Mouse (Mus musculus) hindbrain, embryonic 14.5 days (tissue): ENCODE data around the gene Pde8b. TPM values are rescaled to one million over a fixed set of nuclear protein-coding genes. Genes with fewer than 3 reads are reported as not detected.

Experiments
- ATAC-seq: fragments of 200-750 bp; cut with Nextera tagmentation; 2 replicates; pipeline ENCODE4 v1.8.0; 2017; ENCODE audit warnings: moderate number of reproducible peaks, mild to moderate bottlenecking, moderate TSS enrichment, moderate library complexity; ENCODE audit not compliant: low FRiP score
- DNase-seq: peaks from one replicate; pipeline ENCODE4 v3.0.0-alpha.2; 2015; ENCODE audit warnings: low spot score
- H3K27ac ChIP-seq: fragments of 300-500 bp; sonication (generic); 2 replicates; pipeline ENCODE4 v1.5.1; 2014; ENCODE audit warnings: mild to moderate bottlenecking, moderate library complexity
- H3K27me3 ChIP-seq: fragments of 300-500 bp; sonication (generic); 2 replicates; pipeline ENCODE4 v1.6.1; 2014; ENCODE audit warnings: mild to moderate bottlenecking, low read length, mixed read lengths; ENCODE audit not compliant: control insufficient read depth, insufficient read depth
- H3K36me3 ChIP-seq: fragments of 300-500 bp; sonication (generic); replicated peaks from 2 replicates; pipeline ENCODE4 v1.6.1; 2014; ENCODE audit not compliant: control insufficient read depth, insufficient read depth
- H3K4me1 ChIP-seq: fragments of 300-500 bp; sonication (generic); replicated peaks from 2 replicates; pipeline ENCODE4 v1.6.1; 2014; ENCODE audit warnings: antibody characterized with exemption, low read length, mixed read lengths; ENCODE audit not compliant: control insufficient read depth, insufficient read depth
- H3K4me2 ChIP-seq: fragments of 300-500 bp; sonication (generic); replicated peaks from 2 replicates; pipeline ENCODE4 v1.6.1; 2014; ENCODE audit warnings: mild to moderate bottlenecking, moderate library complexity
- H3K4me3 ChIP-seq: fragments of 300-500 bp; sonication (generic); replicated peaks from 2 replicates; pipeline ENCODE4 v1.5.1; 2014; ENCODE audit warnings: mild to moderate bottlenecking, low read length
- H3K9ac ChIP-seq: fragments of 300-500 bp; sonication (generic); 2 replicates; pipeline ENCODE4 v1.6.1; 2014
- H3K9me3 ChIP-seq: fragments of 300-500 bp; sonication (generic); 2 replicates; pipeline ENCODE4 v1.6.1; 2016; ENCODE audit warnings: low read length; ENCODE audit not compliant: control insufficient read depth
- WGBS: fragments of 180-500 bp; shearing (Covaris S2); extraction: QIAGEN DNeasy Blood & Tissue Kit; methylation state at CpG from one replicate; pipeline ENCODE4 v1.1.7; 2014; 5-methylcytosine and 5-hydroxymethylcytosine counted together
- polyA plus RNA-seq: library from polyadenylated mRNA; unstranded; fragments of >200 nt; fragmentation: Nextera tagmentation; extraction: Ambion mirVana; gene quantifications from 2 replicates; pipeline ENCODE4 v1.2.1, GENCODE M21; 2014

The Pde8b gene
- polyA plus RNA-seq, 1 experiment from 2014 or later: 8.0 TPM

DNA sequence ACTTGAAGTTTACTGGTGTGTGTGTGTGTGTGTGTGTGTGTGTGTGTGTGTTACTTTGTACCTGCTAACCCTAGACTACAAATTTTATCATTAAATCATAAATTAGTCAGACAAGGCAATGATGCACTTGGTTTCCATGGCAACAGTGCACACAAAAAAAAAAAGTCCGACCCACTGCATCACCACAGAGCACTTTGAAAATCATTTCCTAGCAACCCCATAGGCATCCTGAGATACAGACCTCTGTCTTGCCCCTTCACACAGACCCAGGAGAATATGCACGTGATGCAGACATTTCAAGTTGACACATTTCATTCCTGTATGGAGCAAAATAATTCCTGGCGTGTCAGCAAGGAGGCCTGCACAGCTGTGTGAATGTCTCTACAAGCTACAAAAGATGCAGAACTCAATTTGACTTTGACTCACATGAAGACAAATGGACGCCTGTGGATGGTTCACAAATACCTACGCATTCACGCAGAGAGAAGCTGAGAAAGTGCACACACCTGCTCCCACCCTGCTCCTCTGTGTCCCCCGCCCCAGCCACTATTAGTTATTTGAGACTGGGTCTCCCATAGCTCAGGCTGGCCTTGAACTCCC, 53.9 kb downstream of the Pde8b start:
- ATAC-seq: peak; percentile 48; the same call in 1 of the 2 replicates
- 0 out of 2 replicates have a peak, but pooled peaks cover 7% of the 10 kb centered on the region for H3K4me1 ChIP-seq
- 35% methylated on average over 7 of the region's 7 CpGs for WGBS
- no peaks in the 10 kb centered on the region for H3K27me3 ChIP-seq
- no peak overlapping the region for H3K4me3 ChIP-seq
- H3K36me3 ChIP-seq: no peaks in the 10 kb centered on the region
- H3K9me3 ChIP-seq: no peaks in the 10 kb centered on the region
- no peak for DNase-seq
- H3K9ac ChIP-seq: no peak overlapping the region
- no peak overlapping the region for H3K4me2 ChIP-seq
- H3K27ac ChIP-seq: no peak overlapping the region

- ATAC-seq: no peak
These were observed 58.2 kb downstream of the Pde8b start for GRCm38 (mm10) chr13:95191951-95192350.

GRCm38 (mm10) chr13:95189111-95189510, 61.0 kb downstream of the Pde8b start:
- DNase-seq (no peak), ATAC-seq (no peak)
- no peak overlapping the region for H3K4me2 ChIP-seq
- WGBS: 99% methylated on average over 2 of the region's 2 CpGs
- no peak overlapping the region for H3K9ac ChIP-seq
- no peaks in the 10 kb centered on the region for H3K27me3 ChIP-seq
- no peak overlapping the region for H3K4me3 ChIP-seq
- H3K4me1 ChIP-seq: no peaks in the 10 kb centered on the region
- no peak overlapping the region for H3K27ac ChIP-seq
- no peaks in the 10 kb centered on the region for H3K36me3 ChIP-seq
- H3K9me3 ChIP-seq: no peaks in the 10 kb centered on the region

More at GRCm38 (mm10) chr13:95191951-95192350, 58.2 kb downstream of the Pde8b start:
- Histone ChIP-seq H3K36me3 (no peaks in the 10 kb centered on the region), H3K9ac (no peak overlapping the region), H3K9me3 (no peaks in the 10 kb centered on the region), H3K4me1 (0 out of 2 replicates have a peak, but pooled peaks cover 7% of the 10 kb centered on the region), H3K27me3 (no peaks in the 10 kb centered on the region), H3K27ac (no peak overlapping the region), H3K4me2 (no peak overlapping the region), H3K4me3 (no peak overlapping the region)
- no peak for DNase-seq
- WGBS: 90% methylated on average over 5 of the region's 5 CpGs

- Histone ChIP-seq H3K4me2 (no peak overlapping the region), H3K27me3 (no peaks in the 10 kb centered on the region), H3K36me3 (no peaks in the 10 kb centered on the region), H3K9ac (no peak overlapping the region), H3K27ac (no peak overlapping the region), H3K4me1 (no peaks in the 10 kb centered on the region), H3K4me3 (no peak overlapping the region), H3K9me3 (no peaks in the 10 kb centered on the region)
- DNase-seq (no peak), ATAC-seq (no peak)
- 94% methylated on average over 5 of the region's 5 CpGs for WGBS
These were observed 62.9 kb downstream of the Pde8b start for GRCm38 (mm10) chr13:95187153-95187665.

- H3K4me2 ChIP-seq: no peak overlapping the region
- no peaks in the 10 kb centered on the region for H3K27me3 ChIP-seq
- H3K9me3 ChIP-seq: no peaks in the 10 kb centered on the region
- DNase-seq (no peak), ATAC-seq (no peak)
- 51% methylated on average over 4 of the region's 4 CpGs for WGBS
- H3K36me3 ChIP-seq: no peaks in the 10 kb centered on the region
- no peak overlapping the region for H3K9ac ChIP-seq
- no peak overlapping the region for H3K27ac ChIP-seq
- no peak overlapping the region for H3K4me3 ChIP-seq
- H3K4me1 ChIP-seq: no peaks in the 10 kb centered on the region
These were observed 63.4 kb downstream of the Pde8b start for GRCm38 (mm10) chr13:95186741-95187035.

DNA sequence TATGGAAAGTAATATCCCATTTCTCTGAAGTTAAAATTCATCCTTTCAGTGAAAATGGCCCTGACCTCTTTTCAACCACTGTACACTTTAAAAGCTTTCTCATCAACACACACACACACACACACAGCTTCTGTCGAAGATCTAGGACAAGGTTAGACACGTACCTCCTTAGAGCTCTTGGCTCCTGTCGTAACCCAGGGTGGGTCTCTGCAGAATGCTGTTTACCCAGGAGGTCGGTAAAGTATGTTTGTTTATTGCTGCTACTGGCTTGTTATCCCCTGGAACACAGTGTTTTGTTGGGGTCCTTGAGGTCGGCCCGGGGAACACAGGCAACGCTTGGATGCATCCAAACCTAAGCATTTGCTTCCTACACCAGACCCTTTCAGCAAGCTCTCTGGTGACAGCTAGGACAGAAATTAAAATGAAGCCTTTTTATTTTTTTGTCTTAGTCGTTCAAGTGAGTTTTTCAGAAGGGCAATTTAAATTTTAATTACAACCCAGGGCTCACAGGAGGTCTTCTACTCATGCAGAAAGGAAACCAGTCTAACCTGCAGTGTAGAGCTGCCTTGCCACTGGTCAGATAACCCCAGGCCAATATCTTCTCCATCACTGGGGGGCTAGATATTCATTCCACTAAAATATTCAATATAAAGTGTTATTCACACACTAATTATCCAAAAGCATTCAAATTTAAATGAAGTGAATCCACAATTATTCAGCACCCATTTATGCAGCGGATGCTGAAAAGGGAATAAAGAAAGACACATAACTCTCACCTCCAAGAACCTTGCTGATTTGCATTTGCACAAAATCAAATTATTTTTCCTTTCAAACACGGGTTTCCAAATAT, 64.0 kb downstream of the Pde8b start:
- WGBS: 34% methylated on average over 10 of the region's 10 CpGs
- Histone ChIP-seq H3K4me1 (no peaks in the 10 kb centered on the region), H3K27ac (no peak overlapping the region), H3K36me3 (no peaks in the 10 kb centered on the region), H3K9me3 (no peaks in the 10 kb centered on the region), H3K4me2 (no peak overlapping the region), H3K9ac (no peak overlapping the region), H3K27me3 (no peaks in the 10 kb centered on the region), H3K4me3 (no peak overlapping the region)
- DNase-seq (no peak), ATAC-seq (no peak; the same call in 1 of the 2 replicates)

DNA sequence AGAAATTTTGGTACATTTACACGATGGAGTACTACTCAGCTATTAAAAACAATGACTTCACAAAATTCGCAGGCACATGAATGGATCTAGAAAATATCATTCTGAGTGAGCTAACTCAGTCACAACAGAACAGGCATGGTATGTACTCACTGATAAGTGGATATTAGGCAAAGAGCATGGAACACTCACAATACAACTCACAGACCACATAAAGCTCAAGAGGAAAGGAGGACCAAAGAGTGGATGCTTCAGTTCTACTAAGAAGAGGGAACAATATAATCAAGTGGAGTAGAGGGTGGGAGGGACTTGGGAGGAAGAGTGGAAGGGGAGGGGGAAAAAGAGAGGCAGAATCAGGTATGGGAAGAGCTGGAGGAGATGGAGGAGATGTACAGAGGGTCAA, 66.5 kb downstream of the Pde8b start:
- H3K4me2 ChIP-seq: no peak overlapping the region
- WGBS: 98% methylated on average over 2 of the region's 2 CpGs
- no peaks in the 10 kb centered on the region for H3K9me3 ChIP-seq
- DNase-seq (no peak), ATAC-seq (no peak)
- no peaks in the 10 kb centered on the region for H3K27me3 ChIP-seq
- H3K27ac ChIP-seq: no peak overlapping the region
- no peaks in the 10 kb centered on the region for H3K4me1 ChIP-seq
- no peak overlapping the region for H3K4me3 ChIP-seq
- no peak overlapping the region for H3K9ac ChIP-seq
- H3K36me3 ChIP-seq: no peaks in the 10 kb centered on the region

GRCm38 (mm10) chr13:95180208-95180607, 69.9 kb downstream of the Pde8b start:
- Histone ChIP-seq H3K9me3 (no peaks in the 10 kb centered on the region), H3K27ac (no peak overlapping the region), H3K9ac (no peak overlapping the region), H3K4me2 (no peak overlapping the region), H3K4me1 (no peaks in the 10 kb centered on the region), H3K27me3 (no peaks in the 10 kb centered on the region), H3K4me3 (no peak overlapping the region), H3K36me3 (no peaks in the 10 kb centered on the region)
- DNase-seq: no peak
- ATAC-seq: no peak
- 90% methylated on average over 2 of the region's 2 CpGs for WGBS

GRCm38 (mm10) chr13:95177326-95177725, 72.8 kb downstream of the Pde8b start:
- DNase-seq: no peak
- no peaks in the 10 kb centered on the region for H3K4me1 ChIP-seq
- H3K36me3 ChIP-seq: no peaks in the 10 kb centered on the region
- no peaks in the 10 kb centered on the region for H3K9me3 ChIP-seq
- no peak overlapping the region for H3K9ac ChIP-seq
- H3K4me3 ChIP-seq: no peak overlapping the region
- no peak overlapping the region for H3K4me2 ChIP-seq
- ATAC-seq: no peak
- no peaks in the 10 kb centered on the region for H3K27me3 ChIP-seq
- no peak overlapping the region for H3K27ac ChIP-seq
- 60% methylated on average over 9 of the region's 9 CpGs for WGBS
